Mouse (Mus musculus): ENCODE measurements around the gene Adamts4.

DNA sequence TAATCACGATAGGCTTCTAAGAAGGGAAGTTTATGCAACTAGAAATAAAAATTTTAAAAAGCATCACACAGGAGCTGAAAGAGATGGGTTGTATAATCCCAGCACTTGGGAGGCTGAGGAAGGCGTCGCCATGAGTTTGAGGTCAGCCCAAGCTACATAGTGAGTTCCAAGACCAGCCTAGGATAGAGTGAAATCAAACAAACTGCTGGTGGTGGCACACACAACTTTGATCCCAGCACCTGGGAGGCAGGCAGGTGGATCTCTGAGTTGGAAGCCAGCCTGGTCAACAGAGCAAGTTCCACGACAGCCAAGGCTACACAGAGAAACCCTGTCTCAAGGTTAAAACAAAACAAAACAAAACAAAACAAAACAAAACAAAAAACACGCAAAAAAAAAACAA is 17.9 kb upstream of the Adamts4 start:
- TF ChIP-seq CTCF (IDR thresholded peaks at IDR 0.05; ENCODE audit: low read depth) (no peak), EP300 (IDR thresholded peaks at IDR 0.05; ENCODE audit: low read depth) (no peak)

All from heart, postnatal 0 days (tissue).